Mouse (Mus musculus) fibroblast of lung, adult 2 months (primary cell): ENCODE data around the gene Odf2.
A peak's percentile ranks its signal among the peaks of the same experiment; 100 is the strongest.
"Not testable (repeated sequence)": the region's sequence is repeated elsewhere in the genome, so short reads cannot be mapped to it uniquely, and the experiment has no call there.

Experiments
- DNase-seq: peaks from one replicate; pipeline ENCODE4 v3.0.0-alpha.2; 2011; ENCODE audit warnings: low read depth

Odf2 gene

DNA sequence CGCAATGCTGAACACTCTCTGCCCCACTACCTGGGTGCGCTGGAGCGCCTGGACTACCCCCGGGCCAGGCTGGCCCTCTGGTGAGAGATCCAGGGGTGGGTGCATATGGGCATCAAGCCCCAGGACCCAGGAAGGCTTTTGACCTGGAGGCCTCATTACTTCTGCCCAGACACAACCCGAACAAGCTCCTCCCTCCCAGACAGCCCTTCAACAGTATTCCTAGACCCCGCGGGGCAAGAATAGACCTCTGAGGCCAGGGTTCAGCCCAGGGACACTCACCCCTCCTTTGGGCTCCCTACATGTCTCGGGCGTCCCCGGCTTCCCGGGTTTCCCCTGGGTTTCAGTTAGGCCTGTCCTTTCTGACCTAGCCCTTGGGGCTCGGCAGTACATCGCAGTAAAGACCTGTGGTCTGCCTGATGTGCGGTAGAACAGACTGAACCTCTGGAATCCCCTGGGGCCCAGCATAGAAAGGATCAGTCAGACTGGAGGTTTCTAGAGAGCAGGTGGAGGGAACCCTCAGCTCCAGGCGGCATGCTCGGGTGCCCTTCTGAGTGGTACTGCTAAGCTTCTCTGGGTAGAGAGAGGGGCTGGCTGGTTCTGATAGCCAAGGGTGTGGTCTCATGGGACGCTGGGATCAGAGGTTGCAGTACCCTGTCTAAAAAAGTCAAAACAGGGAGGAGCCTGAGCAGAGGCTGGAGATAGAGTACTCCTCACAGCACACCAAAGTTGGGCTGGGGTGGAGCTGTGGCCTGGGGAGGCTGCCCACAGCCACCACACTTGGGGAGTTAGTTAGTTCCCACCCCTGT, 19.2 kb upstream of the Odf2 start:
- no peak for DNase-seq

GRCm38 (mm10) chr2:29872581-29873295, 16.3 kb upstream of the Odf2 start:
- DNase-seq: no peak

DNA sequence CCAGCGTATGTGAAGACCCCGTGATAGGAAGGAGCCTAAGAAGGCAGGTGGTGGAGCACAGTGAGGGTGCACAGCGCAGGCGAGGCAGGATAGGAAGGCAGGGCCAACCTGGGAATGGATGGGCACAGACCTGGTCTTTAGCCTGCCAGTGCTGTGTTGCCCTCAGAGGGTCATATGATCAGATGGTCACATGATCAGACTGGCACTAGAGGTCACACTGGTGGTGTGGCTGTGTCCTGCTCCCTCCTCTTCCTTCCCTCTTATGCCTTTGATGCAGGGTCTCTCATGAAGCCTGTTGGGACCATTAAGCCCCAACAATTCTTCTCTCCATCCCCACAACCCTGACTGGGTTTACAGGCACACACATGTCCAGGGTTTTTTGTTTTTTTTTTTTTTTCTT, 15.2 kb upstream of the Odf2 start:
- DNase-seq: no peak

DNA sequence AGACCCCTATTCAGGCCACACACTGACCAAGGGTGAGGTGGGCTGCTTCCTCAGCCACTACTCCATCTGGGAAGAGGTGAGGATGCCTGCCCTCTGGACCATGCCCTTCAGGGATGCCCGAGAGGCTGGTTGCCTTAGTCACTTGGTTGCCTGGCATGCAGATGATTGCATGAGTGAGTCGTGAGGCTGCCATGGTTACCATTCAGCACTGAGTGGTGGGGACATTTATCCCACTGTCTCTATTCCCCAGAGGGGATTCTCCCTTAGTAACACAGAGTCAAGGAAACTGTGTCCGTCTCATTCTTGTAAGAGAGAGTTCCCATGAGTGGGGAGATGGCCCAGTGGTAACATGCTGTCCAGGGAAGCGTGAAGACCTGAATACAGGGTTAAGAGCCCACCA, 11.0 kb upstream of the Odf2 start:
- DNase-seq: no peak

- DNase-seq: no peak
These were observed 9.8 kb upstream of the Odf2 start for GRCm38 (mm10) chr2:29879191-29879590.

DNA sequence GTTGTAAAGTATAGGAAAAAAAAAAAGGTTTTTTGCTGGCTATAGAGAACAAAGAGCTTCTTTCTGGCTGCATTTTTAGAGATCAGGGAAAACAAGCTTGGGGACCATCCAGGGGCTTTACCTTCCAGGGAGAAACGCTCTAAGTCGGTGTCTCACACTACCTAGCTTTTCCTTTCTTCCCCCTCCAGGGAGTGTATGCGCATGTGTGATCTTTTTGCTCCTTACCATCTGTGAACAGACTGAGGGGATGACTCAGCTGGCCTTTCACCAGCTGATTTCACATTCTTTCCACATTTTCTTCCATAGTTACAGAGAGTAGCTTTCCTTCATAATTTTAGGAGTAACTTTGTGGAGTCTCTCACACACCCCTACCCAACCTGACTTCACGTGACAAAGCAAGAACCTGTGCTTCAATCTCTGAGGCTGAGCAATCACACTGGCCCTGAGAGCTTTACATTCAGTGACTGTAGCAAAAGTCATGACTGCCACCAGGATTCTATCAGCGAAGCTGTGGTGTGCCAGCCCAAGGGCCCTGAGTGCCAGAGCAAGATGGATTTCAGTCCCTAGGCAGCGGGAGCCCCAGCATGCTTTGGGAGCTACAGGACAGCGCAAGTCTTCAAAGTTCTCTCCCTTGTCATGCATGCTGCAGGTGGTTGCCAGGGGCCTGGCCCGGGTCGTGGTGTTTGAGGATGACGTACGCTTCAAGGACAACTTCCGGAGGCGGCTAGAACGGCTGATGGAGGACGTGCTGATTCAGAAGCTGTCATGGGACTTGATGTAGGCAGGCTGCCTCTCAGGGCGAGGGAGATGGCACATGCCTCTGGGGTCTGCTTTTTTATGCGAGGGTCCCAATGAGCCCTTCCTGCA, 8.8 kb upstream of the Odf2 start:
- peak; percentile 76 for DNase-seq

DNA sequence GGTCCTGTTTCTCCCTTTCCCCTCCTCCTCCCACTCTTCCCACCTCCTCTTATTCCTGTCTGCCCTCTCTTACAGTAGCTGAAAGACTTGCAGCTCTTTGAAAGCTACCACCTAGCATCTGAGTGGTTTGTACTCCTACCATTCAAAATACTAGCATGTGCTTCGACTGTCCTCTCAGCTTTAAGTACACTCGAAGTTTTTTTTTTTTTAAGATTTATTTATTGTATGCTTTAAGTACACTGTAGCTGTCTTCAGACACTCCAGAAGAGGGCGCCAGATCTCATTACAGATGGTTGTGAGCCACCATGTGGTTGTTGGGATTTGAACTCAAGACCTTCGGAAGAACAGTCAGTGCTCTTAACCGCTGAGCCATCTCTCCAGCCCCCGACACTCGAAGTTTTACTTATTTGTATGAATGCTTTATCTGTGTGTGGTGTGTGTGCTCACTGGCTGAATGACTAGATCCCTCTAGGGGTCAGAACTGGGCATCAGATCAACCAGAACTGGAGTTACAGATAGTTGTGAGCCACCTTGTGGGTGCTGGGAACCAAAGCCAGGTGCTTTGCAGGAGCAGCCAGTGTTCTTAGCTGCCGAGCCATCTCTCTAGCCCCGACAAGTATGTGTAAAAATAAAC, 2.2 kb upstream of the Odf2 start:
- not testable (repeated sequence) for DNase-seq

- DNase-seq: peak; percentile 55
These were observed 1.2 kb downstream of the Odf2 start for GRCm38 (mm10) chr2:29889991-29890833.

DNA sequence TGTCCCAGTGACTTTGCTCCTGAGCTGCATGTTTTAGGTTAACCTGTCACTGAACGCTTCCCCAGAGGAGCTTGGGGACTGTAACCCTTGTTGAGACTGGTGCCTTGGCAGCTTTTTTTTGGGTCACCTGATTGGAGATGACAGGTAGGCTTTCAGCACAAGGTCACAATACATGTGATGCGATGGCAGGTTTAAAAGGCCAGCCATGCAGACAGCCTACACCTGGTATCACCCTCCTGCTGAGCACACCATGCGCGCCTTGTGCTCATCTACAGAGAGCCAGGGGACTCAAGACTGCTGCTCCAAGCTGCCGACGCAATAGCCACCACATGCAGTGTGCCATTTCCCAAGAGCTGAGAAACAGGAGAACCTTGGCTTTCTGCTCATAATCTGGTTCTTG, 2.8 kb downstream of the Odf2 start:
- no peak for DNase-seq

- no peak for DNase-seq
These were observed 7.0 kb downstream of the Odf2 start for GRCm38 (mm10) chr2:29896071-29896470.

DNA sequence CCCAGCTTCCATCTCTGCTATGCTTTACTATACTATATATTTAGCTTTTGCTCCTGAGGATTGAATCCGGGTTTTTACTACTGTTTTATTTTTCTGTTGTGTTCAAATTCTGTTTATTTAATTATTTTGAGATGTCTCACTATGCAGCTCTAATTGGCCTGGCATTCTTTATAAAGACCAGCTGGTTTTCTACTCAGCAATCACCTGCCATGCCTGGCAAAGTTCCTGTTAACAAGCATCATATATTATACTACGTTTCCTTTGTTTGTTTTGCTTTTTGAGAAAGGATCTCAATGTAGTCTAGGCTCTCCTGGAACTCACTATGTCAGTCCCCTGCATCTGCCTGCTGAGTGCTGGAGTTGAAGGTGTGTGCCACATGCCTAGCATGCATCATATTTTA, 8.3 kb downstream of the Odf2 start:
- DNase-seq: no peak

GRCm38 (mm10) chr2:29898081-29898480, 9.1 kb downstream of the Odf2 start:
- DNase-seq: no peak

DNA sequence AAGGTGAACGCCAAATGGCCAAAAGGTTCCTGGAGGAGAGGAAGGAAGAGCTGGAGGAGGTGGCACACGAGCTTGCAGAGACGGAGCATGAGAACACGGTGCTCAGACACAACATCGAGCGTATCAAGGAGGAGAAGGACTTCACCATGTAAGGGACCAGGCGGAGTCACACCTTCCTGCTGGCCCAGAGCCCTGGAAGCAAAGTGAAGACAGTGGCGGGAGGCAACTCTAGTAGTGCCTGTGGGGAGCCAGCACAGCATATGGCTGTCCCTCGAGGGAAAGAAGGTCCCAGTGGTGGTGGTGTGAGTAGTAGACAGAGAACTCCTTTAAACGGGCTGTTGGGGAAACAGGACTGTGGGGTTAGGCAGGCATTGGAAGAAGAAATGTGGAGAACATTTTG, 13.2 kb downstream of the Odf2 start:
- DNase-seq: no peak

- not testable (repeated sequence) for DNase-seq
These were observed 19.1 kb downstream of the Odf2 start for GRCm38 (mm10) chr2:29908171-29908570.

DNA sequence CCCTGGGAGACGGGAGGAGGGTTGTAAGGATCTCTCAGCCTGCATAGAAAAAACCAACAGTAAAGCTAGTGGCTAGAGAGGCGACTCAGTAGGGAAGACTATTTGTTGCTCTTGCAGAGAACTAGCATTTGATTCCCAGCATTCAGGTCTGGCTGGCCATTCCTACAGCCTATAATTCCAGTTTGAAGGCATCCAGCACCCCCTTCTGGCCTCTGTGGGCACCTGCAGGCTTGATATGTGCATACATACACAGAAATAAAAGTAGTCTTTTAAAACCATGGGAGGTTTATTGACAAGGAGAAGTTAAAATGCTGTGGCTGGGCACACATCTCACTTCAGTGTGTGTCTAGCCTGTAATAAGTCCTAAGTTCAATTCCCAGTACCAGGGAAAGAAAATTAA, 21.0 kb downstream of the Odf2 start:
- DNase-seq: no peak

DNA sequence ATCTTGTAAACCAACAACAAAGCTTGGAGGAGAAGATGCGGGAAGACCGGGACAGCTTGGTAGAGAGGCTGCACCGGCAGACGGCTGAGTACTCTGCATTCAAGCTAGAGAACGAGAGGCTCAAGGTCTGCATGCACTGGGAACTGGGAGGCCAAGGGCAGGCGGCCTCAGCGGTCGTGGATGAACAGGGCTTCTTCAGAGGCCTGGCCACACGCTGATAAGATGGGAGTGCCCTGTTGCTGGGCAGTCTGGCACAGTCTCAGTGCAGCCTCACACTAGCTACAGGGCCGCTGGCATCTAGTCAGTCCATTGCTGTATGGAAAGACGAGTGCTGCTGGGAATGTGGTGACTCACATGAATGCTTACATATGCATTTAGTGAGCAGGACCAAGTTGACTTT, 28.6 kb downstream of the Odf2 start:
- DNase-seq: no peak

- DNase-seq: no peak
These were observed 33.0 kb downstream of the Odf2 start for GRCm38 (mm10) chr2:29922011-29922410.

DNA sequence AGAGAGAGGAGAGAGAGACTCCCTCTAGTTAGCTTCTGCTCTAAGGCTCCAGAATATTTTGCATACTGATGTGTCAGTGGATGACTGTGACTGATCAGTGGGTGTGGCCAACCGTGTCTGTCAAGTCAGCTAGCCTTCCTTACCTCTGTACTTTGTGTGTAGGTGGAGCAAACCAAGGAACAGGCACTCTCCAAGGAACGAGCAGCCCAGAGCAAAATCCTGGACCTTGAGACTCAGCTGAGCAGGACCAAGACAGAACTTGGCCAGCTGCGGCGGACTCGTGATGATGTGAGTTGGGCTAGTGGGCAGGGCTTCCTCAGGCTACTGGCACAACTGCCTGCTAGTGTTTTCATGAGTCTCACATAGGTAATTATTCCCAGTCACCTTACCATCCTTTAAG, 37.5 kb downstream of the Odf2 start:
- no peak for DNase-seq

- DNase-seq: no peak
These were observed 41.5 kb downstream of the Odf2 start for GRCm38 (mm10) chr2:29930506-29930905.

DNA sequence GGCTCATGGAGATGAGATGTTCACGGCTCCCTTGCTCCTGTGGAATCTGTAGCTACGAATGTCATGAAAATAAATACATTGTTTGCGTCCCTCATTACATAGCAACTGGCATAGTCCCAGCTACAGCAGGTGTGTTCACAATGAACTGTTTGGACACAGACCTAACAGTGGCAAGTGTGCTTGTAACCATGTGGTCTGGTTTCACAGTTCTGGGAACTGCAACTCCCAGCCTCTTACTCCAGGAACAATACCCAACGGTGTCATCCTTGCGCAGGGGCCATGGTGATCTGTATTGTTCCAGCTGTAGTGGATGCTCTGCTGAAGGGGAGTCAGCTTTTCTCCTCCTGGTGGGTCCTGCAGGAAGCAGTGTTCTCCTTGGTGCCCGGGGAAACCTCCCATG, 42.2 kb downstream of the Odf2 start:
- no peak for DNase-seq

GRCm38 (mm10) chr2:29934906-29935599, 46.0 kb downstream of the Odf2 start, which contains the start of gene Gle1:
Gle1 (plus strand) TSS chr2:29935426.
- peak; percentile 81 for DNase-seq
